Mouse (Mus musculus) megakaryocyte, embryonic 14.5 days (primary cell): Measurements from ENCODE around the gene L3mbtl1. TPM values are rescaled to one million over a fixed set of nuclear protein-coding genes. Genes with fewer than 3 reads are reported as not detected.

Source experiments
- H3K27me3 ChIP-seq: replicated peaks from 2 replicates; pipeline ENCODE3; 2012; ENCODE audit warnings: inconsistent platforms
- H3K36me3 ChIP-seq: replicated peaks from 2 replicates; pipeline ENCODE3; 2012; ENCODE audit warnings: low read length, inconsistent platforms, mixed read lengths
- H3K4me1 ChIP-seq: 2 replicates; pipeline ENCODE4 v1.6.1; 2012; ENCODE audit warnings: inconsistent platforms
- H3K4me3 ChIP-seq: replicated peaks from 2 replicates; pipeline ENCODE3; 2012; ENCODE audit warnings: moderate library complexity, mild to moderate bottlenecking, inconsistent platforms
- H3K9me3 ChIP-seq: 2 replicates; pipeline ENCODE4 v1.6.1; 2012; ENCODE audit warnings: inconsistent platforms
- FLI1 ChIP-seq: IDR thresholded peaks from 2 replicates; pipeline ENCODE4 v1.6.1; 2012; ENCODE audit warnings: low read length, inconsistent platforms, mixed read lengths
- GATA1 ChIP-seq: IDR thresholded peaks from 3 replicates; pipeline ENCODE4 v1.6.1; 2012; ENCODE audit warnings: mixed read lengths, low read length, inconsistent platforms, borderline replicate concordance
- polyA plus RNA-seq: library from polyadenylated mRNA; stranded (reverse); fragments of >175 nt; gene quantifications from 2 replicates; pipeline ENCODE4 v1.2.3, GENCODE M21; 2012; ENCODE audit warnings: low replicate concordance; ENCODE audit not compliant: insufficient read depth

The L3mbtl1 gene
- polyA plus RNA-seq, 1 experiment: 0.51 TPM

DNA sequence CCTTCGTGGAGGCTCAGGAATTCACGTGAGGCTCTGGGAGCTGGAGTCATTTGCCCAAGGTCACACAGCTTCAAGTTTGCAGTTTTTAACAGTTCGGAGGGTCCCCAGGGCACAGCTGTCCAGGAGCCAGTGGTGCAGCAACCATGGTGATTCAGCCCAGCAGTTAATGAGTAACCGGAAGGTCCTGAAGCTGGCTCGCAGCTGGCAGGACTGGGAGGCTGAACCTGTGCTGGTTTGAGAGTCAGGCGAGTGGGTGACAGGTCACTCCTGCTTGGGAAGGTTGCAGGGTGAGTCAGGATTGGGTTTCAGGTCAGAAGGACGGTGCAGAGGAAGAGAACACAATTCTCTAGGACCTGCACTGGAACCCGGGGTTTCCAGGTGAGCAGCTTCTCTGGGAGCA, 43.9 kb downstream of the L3mbtl1 start, which contains the start of gene Sgk2:
Gene Sgk2, plus strand, starts transcription at position 113 of the 400 bp plus-strand sequence.
- H3K4me3 ChIP-seq: no peak within 1 kb of the TSS
- TF ChIP-seq FLI1 (no peak), GATA1 (no peak)
- H3K4me1 ChIP-seq: peaks cover 23% of the 10 kb centered on the region
- H3K9me3 ChIP-seq: no peaks in the 10 kb centered on the region
- H3K36me3 ChIP-seq: no peaks in the 10 kb centered on the region
- H3K27me3 ChIP-seq: peaks cover 47% of the 10 kb centered on the region

DNA sequence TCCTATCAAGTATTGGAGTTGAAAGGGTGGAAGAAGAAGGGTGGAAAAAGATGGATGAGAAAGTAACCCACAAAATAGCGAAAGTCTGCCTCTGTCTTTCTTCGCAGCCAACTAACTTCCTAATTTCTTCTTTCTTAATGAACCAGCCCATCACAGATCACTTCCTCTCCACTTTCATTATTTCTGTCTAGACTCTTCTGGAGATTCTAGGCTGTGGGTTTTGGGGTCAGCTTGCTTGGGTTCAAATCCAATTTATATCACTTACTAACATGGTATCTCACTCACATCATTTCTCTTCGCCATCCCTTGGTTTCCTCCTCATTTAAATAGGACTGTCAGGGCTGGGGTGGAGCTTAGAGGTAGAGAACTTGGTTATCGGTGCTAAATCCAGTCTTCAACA, 45.0 kb downstream of the L3mbtl1 start:
- Histone ChIP-seq H3K36me3 (no peaks in the 10 kb centered on the region), H3K27me3 (peaks cover 54% of the 10 kb centered on the region), H3K4me3 (no peak overlapping the region), H3K9me3 (no peaks in the 10 kb centered on the region), H3K4me1 (peaks cover 23% of the 10 kb centered on the region)
- TF ChIP-seq GATA1: no peak
- TF ChIP-seq FLI1: no peak

DNA sequence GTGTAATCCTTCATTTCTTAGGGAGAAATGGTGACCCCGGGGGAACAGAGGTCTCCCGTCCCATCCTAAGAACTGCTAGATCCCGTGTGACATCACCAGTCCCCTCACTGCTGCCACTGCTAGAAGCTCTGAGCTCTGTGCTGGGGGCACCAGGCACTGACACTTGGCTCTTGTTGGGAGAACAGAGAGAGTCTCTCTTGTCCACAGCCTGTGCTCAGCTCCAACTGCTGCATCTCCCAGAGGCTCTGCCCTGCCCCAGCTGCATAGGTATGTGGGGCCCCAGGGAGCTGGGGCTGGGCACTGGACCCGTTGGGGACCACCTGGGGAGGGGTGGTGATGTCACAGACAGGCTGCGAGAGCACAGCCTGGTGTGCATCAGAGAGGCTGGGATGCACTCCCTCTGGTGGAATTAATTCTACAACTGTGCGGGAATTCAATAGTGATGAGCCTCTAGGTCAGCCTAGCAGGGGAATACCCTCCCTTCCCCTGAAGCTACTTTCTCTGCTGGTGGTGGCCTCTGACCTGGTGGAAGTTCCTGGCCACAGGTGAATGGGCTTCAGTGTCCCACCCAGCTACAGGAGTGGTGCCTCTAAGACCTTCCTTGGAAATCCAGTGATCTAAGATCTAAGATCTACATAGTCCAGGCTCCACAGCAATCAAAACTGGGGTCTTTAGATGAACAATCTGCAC, 48.3 kb downstream of the L3mbtl1 start:
- Histone ChIP-seq H3K36me3 (no peaks in the 10 kb centered on the region), H3K27me3 (peaks cover 65% of the 10 kb centered on the region), H3K4me3 (no peak overlapping the region), H3K9me3 (no peaks in the 10 kb centered on the region), H3K4me1 (peaks cover 15% of the 10 kb centered on the region)
- TF ChIP-seq GATA1 (no peak), FLI1 (no peak)

DNA sequence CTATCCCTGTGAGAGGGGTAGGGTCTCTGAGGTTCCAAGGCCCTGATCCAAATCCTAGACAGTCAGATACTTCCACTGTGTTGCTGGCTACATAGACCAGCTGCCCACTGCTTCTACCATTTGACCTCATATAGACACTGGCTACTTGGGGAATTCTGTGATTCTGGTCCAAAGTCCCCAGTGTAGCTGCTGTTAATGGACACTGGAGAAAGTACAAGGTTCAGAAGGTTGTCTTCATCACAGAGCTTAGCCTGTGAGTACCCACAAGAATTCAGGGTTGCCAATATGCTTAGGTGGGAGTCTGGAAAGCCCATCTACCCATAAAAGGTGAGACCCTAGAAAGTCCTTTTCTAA, 48.8 kb downstream of the L3mbtl1 start:
- Histone ChIP-seq H3K27me3 (peaks cover 63% of the 10 kb centered on the region), H3K4me1 (peaks cover 10% of the 10 kb centered on the region), H3K9me3 (no peaks in the 10 kb centered on the region), H3K4me3 (no peak overlapping the region), H3K36me3 (no peaks in the 10 kb centered on the region)
- no peak for TF ChIP-seq GATA1
- TF ChIP-seq FLI1: no peak

DNA sequence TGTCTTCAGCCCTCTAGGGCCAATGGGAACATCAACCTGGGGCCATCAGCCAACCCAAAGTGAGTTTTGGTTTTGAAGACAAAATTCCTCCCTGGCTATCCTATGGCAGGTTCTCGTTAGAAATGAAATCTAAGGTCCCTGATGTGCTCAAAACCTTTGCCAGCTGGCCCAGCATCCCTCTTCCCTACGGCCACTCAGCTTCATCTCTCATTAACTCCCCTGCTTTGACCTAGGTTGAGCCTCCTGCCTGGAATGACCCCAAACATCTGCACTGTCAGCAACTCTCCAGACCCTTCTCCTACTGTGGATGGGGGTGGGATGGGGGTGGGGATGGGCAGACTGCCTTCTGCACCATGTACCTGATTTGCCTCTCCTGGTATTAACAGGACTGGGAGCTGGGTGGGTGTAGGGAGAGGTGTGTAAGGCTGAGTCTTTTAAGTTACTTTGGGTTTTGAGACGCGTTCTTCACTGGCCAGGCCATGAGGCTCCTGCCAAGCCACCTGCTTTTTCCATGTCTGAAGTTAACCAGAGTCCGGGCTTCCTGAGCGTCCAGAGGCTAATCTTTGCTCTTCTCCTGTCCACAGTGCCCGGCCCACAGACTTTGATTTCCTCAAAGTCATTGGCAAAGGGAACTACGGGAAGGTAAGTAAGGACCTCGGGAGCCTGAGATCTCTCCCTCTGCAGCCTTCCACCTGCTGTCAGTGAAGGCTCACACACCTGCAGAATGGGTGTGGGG, 50.8 kb downstream of the L3mbtl1 start:
- H3K27me3 ChIP-seq: peaks cover 64% of the 10 kb centered on the region
- peaks cover 6% of the 10 kb centered on the region; the same call in 1 of the 2 replicates for H3K4me1 ChIP-seq
- H3K36me3 ChIP-seq: no peaks in the 10 kb centered on the region
- no peak for TF ChIP-seq GATA1
- no peak for TF ChIP-seq FLI1
- H3K4me3 ChIP-seq: no peak overlapping the region
- no peaks in the 10 kb centered on the region for H3K9me3 ChIP-seq

DNA sequence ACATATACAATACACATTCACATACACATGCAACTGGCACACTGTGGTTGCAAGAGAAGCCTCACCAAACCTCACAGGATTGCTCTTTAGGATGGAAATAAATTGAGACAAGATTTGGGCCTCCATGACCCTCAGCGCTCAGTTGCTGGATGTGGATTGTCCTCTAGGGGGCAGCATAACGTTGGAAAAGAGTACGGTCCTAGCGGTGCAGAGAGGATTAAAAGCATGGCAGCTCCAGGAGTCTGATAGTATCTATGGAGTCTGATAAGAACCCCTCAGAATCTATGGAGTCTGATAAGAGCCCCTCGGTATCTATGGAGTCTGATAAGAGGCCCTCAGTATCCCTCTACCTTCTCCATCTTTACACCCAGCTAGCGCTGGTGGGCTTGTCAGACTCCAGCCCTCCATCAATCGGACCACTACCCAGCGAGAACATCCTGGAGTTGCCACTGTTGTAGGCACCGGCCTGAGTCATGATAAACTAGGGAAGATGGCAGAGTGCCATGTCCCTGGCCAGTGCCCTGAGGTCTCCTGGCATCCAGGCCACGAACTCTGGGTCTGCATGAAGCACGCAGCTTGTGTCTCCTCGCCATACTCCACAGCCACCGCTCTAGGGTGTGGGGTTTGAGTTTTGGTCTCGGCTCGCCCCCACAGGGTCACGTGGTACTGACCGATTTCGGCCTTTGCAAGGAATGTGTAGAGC, 55.4 kb downstream of the L3mbtl1 start:
- peaks cover 56% of the 10 kb centered on the region for H3K27me3 ChIP-seq
- peaks cover 13% of the 10 kb centered on the region for H3K4me1 ChIP-seq
- no peaks in the 10 kb centered on the region for H3K9me3 ChIP-seq
- peak overlapping the region; percentile 64 for H3K4me3 ChIP-seq
- no peaks in the 10 kb centered on the region for H3K36me3 ChIP-seq
- TF ChIP-seq FLI1 (no peak), GATA1 (no peak)

DNA sequence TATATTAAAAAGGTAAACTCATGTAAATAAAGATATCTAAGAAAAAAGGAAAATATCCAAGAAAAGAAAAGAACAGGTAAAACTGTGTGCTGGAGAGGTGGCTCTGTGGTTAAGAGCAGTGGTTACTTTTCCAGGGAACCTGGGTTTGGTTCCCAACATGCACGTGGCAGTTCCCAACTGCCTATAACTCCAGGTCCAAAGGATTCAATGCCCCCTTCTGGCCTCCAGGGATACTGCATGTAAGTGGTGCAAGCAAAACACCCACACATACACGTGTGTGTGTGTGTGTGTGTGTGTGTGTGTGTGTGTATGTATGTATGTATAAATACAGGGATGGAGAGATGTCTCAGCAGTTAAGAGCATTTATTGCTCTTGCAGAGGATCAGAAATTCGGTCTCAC, 56.5 kb downstream of the L3mbtl1 start:
- H3K27me3 ChIP-seq: peaks cover 52% of the 10 kb centered on the region

DNA sequence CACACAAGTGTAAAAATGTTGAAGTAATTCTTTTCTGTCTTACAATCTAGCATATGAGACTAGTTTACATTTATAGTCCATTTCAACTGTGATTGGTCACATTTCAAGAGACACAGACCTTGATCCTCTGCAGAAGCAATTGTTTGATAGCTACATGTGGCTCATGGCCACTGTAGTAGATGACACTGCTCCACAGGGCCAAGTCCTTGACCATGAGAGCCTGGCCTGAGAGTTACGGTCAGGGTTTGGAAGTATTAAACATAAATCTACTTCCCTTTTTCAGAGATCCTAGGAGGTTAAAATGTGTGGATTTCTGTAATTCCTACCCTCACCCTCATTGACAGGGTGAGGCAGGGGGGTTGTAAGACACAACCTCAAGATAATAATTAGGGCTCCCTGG, 57.8 kb downstream of the L3mbtl1 start:
- Histone ChIP-seq H3K4me1 (peaks cover 19% of the 10 kb centered on the region), H3K4me3 (no peak overlapping the region), H3K36me3 (no peaks in the 10 kb centered on the region), H3K27me3 (peaks cover 51% of the 10 kb centered on the region), H3K9me3 (no peaks in the 10 kb centered on the region)
- no peak for TF ChIP-seq GATA1
- TF ChIP-seq FLI1: no peak

More for the DNA sequence above, 56.5 kb downstream of the L3mbtl1 start:
- Histone ChIP-seq H3K4me3 (no peak overlapping the region), H3K4me1 (peaks cover 13% of the 10 kb centered on the region), H3K36me3 (no peaks in the 10 kb centered on the region), H3K9me3 (no peaks in the 10 kb centered on the region)
- TF ChIP-seq GATA1 (no peak), FLI1 (no peak)

DNA sequence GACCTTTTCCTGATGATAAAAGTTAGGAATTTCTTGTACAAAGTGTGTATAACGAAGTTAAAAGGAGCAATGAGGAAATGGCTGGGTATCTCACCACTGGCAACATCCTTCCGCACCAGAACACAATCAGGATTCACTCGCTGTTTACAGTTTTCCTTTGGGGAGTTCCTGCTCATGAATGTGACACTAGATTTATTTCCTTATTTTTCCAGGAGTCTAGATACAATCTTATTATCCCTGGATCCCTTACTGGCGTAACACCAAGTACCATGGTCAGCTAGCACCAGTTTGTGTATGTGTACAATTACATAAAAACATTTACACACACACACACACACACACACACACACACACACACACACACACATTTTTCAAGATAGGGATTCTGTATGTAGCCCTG, 64.0 kb downstream of the L3mbtl1 start:
- peaks cover 11% of the 10 kb centered on the region; the same call in 1 of the 2 replicates for H3K4me1 ChIP-seq
- H3K36me3 ChIP-seq: no peaks in the 10 kb centered on the region
- no peak for TF ChIP-seq GATA1
- TF ChIP-seq FLI1: no peak
- no peak overlapping the region for H3K4me3 ChIP-seq
- peaks cover 37% of the 10 kb centered on the region for H3K27me3 ChIP-seq
- peaks cover 5% of the 10 kb centered on the region for H3K9me3 ChIP-seq

DNA sequence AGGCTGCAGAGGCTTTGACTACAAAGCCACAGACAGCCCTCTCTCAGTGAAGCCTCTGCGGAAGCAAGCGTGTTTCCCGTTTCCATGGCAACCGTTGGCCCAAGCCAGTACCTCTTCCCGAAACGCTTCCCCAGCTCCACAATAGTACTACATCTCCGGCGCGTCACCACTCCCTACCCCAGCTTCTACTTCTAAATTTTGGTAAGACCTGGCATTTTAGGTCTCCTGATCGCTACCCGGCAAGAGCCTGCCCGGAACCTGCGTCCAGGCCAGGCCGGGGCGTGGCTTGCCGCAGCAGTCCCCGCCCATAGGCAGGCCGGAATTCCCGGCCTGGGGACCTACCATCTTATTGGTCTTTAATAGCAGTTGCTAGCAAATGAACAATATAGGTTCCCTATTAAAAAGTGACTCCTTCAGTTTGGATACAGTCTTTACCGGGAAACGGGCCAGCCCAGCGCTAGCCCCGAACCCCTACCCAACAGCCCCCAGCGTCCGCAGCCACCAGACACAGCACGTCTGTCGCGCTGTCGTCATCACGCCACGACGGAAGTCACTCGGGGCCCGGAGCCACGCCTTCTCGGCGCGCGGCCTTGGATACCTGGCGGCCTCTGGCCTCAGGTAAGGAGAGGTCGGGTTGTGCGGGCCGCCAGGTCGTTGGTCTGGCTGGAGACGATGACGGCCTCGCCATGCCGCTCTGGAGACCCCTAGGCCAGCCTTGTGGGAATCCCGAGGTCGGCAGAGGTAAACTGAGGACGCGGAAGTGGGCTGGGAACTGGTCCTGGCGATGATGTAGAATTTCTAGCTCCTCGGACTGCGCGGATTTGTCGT, 73.9 kb downstream of the L3mbtl1 start, which contains the start of gene Ift52:
Gene Ift52, plus strand, starts transcription at position 439 of the 828 bp plus-strand sequence.
- Histone ChIP-seq H3K4me3 (peak within 1 kb of the TSS; percentile 97), H3K4me1 (peaks cover 27% of the 10 kb centered on the region), H3K36me3 (peaks cover 10% of the 10 kb centered on the region), H3K9me3 (no peaks in the 10 kb centered on the region), H3K27me3 (peaks cover 12% of the 10 kb centered on the region)
- no peak for TF ChIP-seq GATA1

Other genes with a start within 250 kb of the L3mbtl1 start
- gene Srsf6, start 11.9 kb upstream of the L3mbtl1 start, polyA plus RNA-seq: 37.6 and 68.1 TPM in 2 replicates
- gene Sgk2, start 43.9 kb downstream of the L3mbtl1 start, polyA plus RNA-seq: not detected in 2 replicates
- gene Ift52, start 73.9 kb downstream of the L3mbtl1 start, polyA plus RNA-seq: 3.2 TPM in 1 of 2 replicates, not detected in the other
- 12.5 and 23.5 TPM in 2 replicates for gene Mybl2, start 111.2 kb downstream of the L3mbtl1 start, polyA plus RNA-seq
- not detected in 2 replicates for gene Gtsf1l, start 144.4 kb downstream of the L3mbtl1 start, polyA plus RNA-seq